Mouse (Mus musculus) G1E (cell line): ENCODE results near the gene Entpd7. TPM values are rescaled to one million over a fixed set of nuclear protein-coding genes. Genes with fewer than 3 reads are reported as not detected.
A peak's percentile ranks its signal among the peaks of the same experiment; 100 is the strongest.

Experiments
- ATAC-seq: 2 replicates; pipeline ENCODE4 v1.8.0; 2016; ENCODE audit warnings: mild to moderate bottlenecking; ENCODE audit not compliant: insufficient number of reproducible peaks, poor library complexity, low FRiP score, severe bottlenecking; ENCODE audit errors: extremely low read depth
- DNase-seq: peaks from one replicate; pipeline ENCODE4 v3.0.0; 2012; ENCODE audit warnings: low spot score
- H3K27me3 ChIP-seq: 2 replicates; pipeline ENCODE4 v1.6.1; 2012; ENCODE audit warnings: mild to moderate bottlenecking, low read length, inconsistent platforms; ENCODE audit not compliant: insufficient read depth
- H3K36me3 ChIP-seq: replicated peaks from 2 replicates; pipeline ENCODE3; 2012; ENCODE audit warnings: mild to moderate bottlenecking, inconsistent platforms
- H3K4me1 ChIP-seq: 2 replicates; pipeline ENCODE4 v1.6.1; 2012; ENCODE audit warnings: low read depth, low read length, inconsistent platforms, mixed read lengths; ENCODE audit not compliant: insufficient read depth
- H3K4me3 ChIP-seq: 2 replicates; pipeline ENCODE4 v1.5.1; 2012; ENCODE audit warnings: low read depth, mild to moderate bottlenecking, inconsistent platforms, low read length, moderate library complexity, mixed read lengths
- H3K9me3 ChIP-seq: replicated peaks from 2 replicates; pipeline ENCODE4 v1.6.1; 2012; ENCODE audit warnings: inconsistent platforms
- CTCF ChIP-seq: IDR thresholded peaks from 2 replicates; pipeline ENCODE4 v1.5.1; 2012; ENCODE audit warnings: low read depth, low read length, inconsistent platforms, mixed read lengths
- GATA1 ChIP-seq: IDR thresholded peaks from 2 replicates; pipeline ENCODE4 v1.6.1; 2012; ENCODE audit warnings: borderline replicate concordance, low read length, inconsistent platforms, mixed read lengths
- GATA2 ChIP-seq: IDR thresholded peaks from 2 replicates; pipeline ENCODE4 v1.6.1; 2012; ENCODE audit warnings: low read depth, low read length, inconsistent platforms, borderline replicate concordance
- POLR2AphosphoS5 ChIP-seq: IDR thresholded peaks from 2 replicates; pipeline ENCODE4 v1.6.1; 2012; ENCODE audit warnings: low read depth, low read length, inconsistent platforms; ENCODE audit not compliant: insufficient replicate concordance
- TAL1 ChIP-seq: conservative IDR thresholded peaks from 2 replicates; pipeline ENCODE4 v1.6.1; 2012; ENCODE audit warnings: low read depth, low read length, inconsistent platforms, mixed read lengths
- polyA plus RNA-seq: library from polyadenylated mRNA; stranded (reverse); fragments of >175 nt; gene quantifications from 2 replicates; pipeline ENCODE4 v1.2.3, GENCODE M21; 2012
- total RNA-seq, 2 experiments: library from RNA; stranded (forward) in 1 of 2; stranded (reverse) in 1 of 2; fragments of 200-1000 nt in 1 of 2; fragments of >200 nt in 1 of 2; fragmentation: Nextera tagmentation in 1 of 2; gene quantifications; 2 replicates each; pipeline ENCODE4 v1.2.3; 2014 to 2017

The Entpd7 gene
- total and polyA plus RNA-seq, 3 experiments = 2.2 to 21.1 (median 6.6) TPM

GRCm38 (mm10) chr19:43745740-43746139 is 56.3 kb downstream of the Entpd7 start:
- Histone ChIP-seq H3K4me3 (no peak overlapping the region), H3K4me1 (peaks cover 7% of the 10 kb centered on the region), H3K27me3 (no peaks in the 10 kb centered on the region), H3K9me3 (no peaks in the 10 kb centered on the region), H3K36me3 (peaks cover 95% of the 10 kb centered on the region)
- ATAC-seq (no peak), DNase-seq (no peak)
- TF ChIP-seq GATA2 (no peak), POLR2AphosphoS5 (no peak), TAL1 (no peak), GATA1 (no peak), CTCF (no peak)

GRCm38 (mm10) chr19:43747877-43748276 is 58.4 kb downstream of the Entpd7 start:
- Histone ChIP-seq H3K4me1 (peaks cover 18% of the 10 kb centered on the region), H3K4me3 (no peak overlapping the region), H3K27me3 (no peaks in the 10 kb centered on the region), H3K36me3 (peaks cover 85% of the 10 kb centered on the region), H3K9me3 (no peaks in the 10 kb centered on the region)
- no peak for DNase-seq
- ATAC-seq = no peak
- TF ChIP-seq CTCF = no peak

- TF ChIP-seq GATA2 = no peak
- TF ChIP-seq POLR2AphosphoS5 = no peak
- TF ChIP-seq TAL1 = no peak
- TF ChIP-seq CTCF = no peak
- TF ChIP-seq GATA1 = no peak
- no peak overlapping the region for H3K4me3 ChIP-seq
- H3K4me1 ChIP-seq = peaks cover 21% of the 10 kb centered on the region
- no peaks in the 10 kb centered on the region for H3K27me3 ChIP-seq
- H3K9me3 ChIP-seq = no peaks in the 10 kb centered on the region
- DNase-seq (no peak), ATAC-seq (no peak)
- H3K36me3 ChIP-seq = peaks cover 66% of the 10 kb centered on the region
These were observed 60.5 kb downstream of the Entpd7 start for GRCm38 (mm10) chr19:43750008-43750407.

GRCm38 (mm10) chr19:43752489-43753225 is 63.2 kb downstream of the Entpd7 start, which contains the start of the genes Cutc and Cox15:
Cutc (plus strand) TSS chr19:43752996.
Cox15 (minus strand) TSS chr19:43753000.
- peak; percentile 98 for DNase-seq
- peak; percentile 47 for ATAC-seq
- Histone ChIP-seq H3K36me3 (peaks cover 42% of the 10 kb centered on the region), H3K4me3 (peak within 1 kb of the TSS; percentile 81), H3K9me3 (no peaks in the 10 kb centered on the region), H3K27me3 (no peaks in the 10 kb centered on the region), H3K4me1 (peaks cover 21% of the 10 kb centered on the region)
- no peak for TF ChIP-seq CTCF

- peak; percentile 77 for ATAC-seq
- Histone ChIP-seq H3K36me3 (peaks cover 35% of the 10 kb centered on the region), H3K9me3 (no peaks in the 10 kb centered on the region), H3K4me3 (peak overlapping the region; percentile 81), H3K27me3 (no peaks in the 10 kb centered on the region), H3K4me1 (peaks cover 17% of the 10 kb centered on the region)
- DNase-seq = peak; percentile 70
- peak; percentile 77 for TF ChIP-seq CTCF
- no peak for TF ChIP-seq GATA1
These were observed 63.9 kb downstream of the Entpd7 start for GRCm38 (mm10) chr19:43753226-43753835.

GRCm38 (mm10) chr19:43754237-43754636 is 64.8 kb downstream of the Entpd7 start:
- ATAC-seq = no peak
- H3K36me3 ChIP-seq = peaks cover 30% of the 10 kb centered on the region
- peaks cover 14% of the 10 kb centered on the region for H3K4me1 ChIP-seq
- TF ChIP-seq CTCF (no peak), POLR2AphosphoS5 (no peak), GATA1 (no peak)
- no peak overlapping the region for H3K4me3 ChIP-seq
- H3K27me3 ChIP-seq = no peaks in the 10 kb centered on the region
- no peaks in the 10 kb centered on the region for H3K9me3 ChIP-seq
- DNase-seq = no peak

- Histone ChIP-seq H3K4me3 (no peak overlapping the region), H3K9me3 (no peaks in the 10 kb centered on the region), H3K27me3 (no peaks in the 10 kb centered on the region), H3K4me1 (peaks cover 14% of the 10 kb centered on the region), H3K36me3 (peaks cover 31% of the 10 kb centered on the region)
- TF ChIP-seq TAL1 (no peak), GATA2 (no peak), CTCF (no peak), GATA1 (no peak), POLR2AphosphoS5 (no peak)
- DNase-seq = no peak
- no peak for ATAC-seq
These were observed 65.4 kb downstream of the Entpd7 start for GRCm38 (mm10) chr19:43754872-43755271.
